Mouse (Mus musculus) kidney, adult 18-20 months (tissue): ENCODE measurements around the gene Secisbp2l.

Experiments
- DNase-seq: peaks from one replicate; pipeline ENCODE4 v3.0.0; 2021

Secisbp2l gene

DNA sequence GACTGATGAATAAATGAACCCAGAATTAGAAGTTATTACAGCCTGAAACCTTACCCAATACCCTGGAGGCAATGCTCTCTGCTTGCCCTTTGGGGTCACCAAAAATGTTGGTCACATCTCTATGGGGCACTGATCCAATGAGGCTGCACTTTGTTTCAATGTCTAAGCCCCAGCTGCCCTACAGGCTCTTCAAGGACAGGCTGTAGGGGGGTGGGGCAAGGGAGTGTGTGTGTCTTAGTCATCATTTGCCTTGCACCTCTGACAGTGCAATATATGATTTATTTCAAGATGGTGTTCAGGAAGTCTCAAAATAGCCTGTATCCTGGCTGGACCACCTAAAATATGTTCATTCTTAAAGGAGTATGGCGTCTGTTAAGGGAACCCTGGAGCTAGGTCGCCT is 81.1 kb downstream of the Secisbp2l start:
- DNase-seq = no peak

DNA sequence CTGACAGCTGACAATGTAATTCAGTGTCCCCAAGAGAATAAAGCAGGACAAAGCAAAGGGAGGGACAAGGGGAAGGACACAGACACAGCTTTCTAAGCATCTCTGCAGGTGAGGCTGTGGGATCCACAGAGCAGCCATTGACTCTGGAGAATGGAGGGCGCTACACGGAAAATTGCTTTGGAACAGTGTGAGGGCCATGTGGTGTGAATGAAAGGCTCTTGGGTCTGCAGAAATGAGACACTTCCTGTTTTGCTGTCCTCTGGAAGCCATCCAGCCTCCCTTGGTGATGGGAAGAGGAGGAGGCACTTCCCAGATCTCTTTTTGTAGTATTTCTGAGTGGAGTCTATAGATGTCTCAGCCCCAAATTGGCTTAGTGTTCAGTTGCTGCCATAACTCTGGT is 86.5 kb downstream of the Secisbp2l start:
- DNase-seq = peak; percentile 25

DNA sequence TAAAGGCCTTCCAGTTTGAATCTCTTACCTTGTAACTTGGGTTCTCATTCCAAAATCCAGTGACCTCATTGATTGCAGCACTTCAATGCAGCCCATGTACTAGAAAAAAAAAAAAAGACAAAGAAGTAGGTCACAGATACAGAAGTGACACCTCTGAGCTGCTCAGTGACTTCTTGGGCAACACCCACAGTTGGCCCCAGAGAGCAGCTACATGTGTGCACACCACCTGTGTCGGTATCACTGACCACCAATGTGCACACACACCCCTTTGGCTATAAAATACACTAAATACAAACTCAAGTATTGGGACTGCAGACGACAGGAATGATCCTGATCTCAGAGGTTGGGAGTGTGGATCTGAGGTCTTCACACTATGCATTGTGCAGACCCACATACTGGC is 87.9 kb downstream of the Secisbp2l start:
- DNase-seq = no peak

DNA sequence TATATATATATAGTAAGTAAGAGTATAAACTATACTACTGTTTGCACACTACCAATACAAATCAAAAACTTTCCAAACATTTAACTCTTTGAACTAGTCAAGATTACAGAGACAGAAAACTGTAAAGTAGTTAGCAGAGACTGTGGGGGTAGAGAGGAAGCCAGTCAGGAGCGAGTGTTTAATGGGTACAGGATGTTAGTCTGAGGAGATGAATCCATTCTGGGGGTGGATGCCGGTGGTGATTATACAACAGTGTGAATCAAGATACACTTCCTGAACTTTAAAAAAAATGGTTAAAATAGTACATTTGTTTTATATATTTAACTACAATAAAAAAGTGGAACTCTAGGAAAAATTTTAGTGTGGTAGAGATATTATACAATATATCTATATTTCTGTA is 90.7 kb downstream of the Secisbp2l start:
- no peak for DNase-seq
